Mouse (Mus musculus): ENCODE data around the gene Zbtb38. TPM values are rescaled to one million over a fixed set of nuclear protein-coding genes. Genes with fewer than 3 reads are reported as not detected.
A peak's percentile ranks its signal among the peaks of the same experiment; 100 is the strongest.

Zbtb38 gene
- total RNA-seq, 2 experiments from 2014 or later = 42.4 to 45.3 TPM

- DNase-seq (ENCODE audit: low spot score in 2 of 2) = no peak
Observed at GRCm38 (mm10) chr9:96763025-96763424, 10.4 kb upstream of the Zbtb38 start.

DNA sequence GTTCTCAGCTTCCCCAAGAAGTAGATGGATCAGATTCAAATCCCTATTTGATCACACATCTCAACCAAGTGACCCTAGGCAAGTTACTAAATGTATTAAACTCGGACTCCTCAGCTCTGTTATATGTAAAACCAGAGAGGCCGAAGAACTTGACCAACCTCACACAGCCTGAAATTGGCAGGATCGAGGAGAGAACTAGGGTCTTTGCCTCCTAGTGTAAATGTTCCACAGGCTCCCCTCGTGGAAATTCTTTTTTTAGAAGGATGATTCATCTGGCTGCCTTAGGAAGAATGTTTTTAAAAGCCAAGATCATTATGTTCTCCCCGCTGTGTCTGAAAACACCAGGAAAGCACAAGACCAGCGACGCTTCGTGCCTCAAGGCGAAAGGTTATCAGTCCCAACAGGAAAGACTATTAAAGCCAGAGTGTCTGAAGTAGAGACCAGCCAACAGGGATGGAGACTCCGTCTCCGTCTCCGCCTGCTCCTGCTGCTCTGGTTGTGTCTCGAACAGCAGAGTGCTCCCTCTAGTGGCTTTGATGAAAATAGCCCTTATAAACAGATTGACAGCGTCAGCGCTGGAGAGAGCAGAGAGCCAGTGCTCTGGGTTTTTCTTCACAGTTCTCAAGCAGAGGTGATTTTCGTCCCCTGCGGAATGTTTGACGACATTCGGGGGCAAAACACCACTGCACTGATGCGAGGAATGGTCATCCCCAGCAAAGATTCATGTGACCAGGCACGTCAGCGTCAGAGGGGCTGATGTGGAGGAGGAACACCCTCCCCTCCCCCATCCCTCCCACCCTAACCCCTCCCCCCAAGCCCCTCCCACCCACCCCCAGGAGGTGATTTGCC lies 6.3 kb upstream of the Zbtb38 start:
- peak; percentile 80 to 91 for DNase-seq (ENCODE audit: low spot score in 2 of 2)

GRCm38 (mm10) chr9:96756638-96757435 lies 4.2 kb upstream of the Zbtb38 start:
- DNase-seq (ENCODE audit: low spot score in 2 of 2) = no peak

DNA sequence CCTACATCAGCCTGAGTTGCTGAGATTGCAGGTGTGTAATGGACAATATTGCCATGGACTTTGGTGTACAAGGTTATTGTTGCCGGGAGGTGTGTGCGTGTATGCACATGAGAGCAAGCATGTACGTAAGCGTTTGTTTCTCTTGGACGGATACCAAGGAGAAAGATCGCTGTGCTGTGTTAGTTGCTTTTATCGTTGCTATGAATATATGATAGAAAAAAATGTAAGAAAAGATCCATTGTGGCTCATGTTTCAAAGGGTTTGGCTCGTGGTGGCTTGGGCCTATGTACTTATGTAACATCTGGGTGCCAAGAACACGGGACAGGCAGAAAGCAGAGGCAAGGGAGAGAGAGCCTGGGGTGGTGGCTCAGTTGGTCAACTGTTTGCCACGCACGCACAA lies 3.1 kb upstream of the Zbtb38 start:
- DNase-seq (ENCODE audit: low spot score in 2 of 2) = no peak

- DNase-seq (ENCODE audit: low spot score in 2 of 2) = no peak
Observed at GRCm38 (mm10) chr9:96754625-96754969, 2.0 kb upstream of the Zbtb38 start.

- DNase-seq (ENCODE audit: low spot score in 2 of 2) = no peak
Observed at GRCm38 (mm10) chr9:96753921-96754624, 1.4 kb upstream of the Zbtb38 start.

DNA sequence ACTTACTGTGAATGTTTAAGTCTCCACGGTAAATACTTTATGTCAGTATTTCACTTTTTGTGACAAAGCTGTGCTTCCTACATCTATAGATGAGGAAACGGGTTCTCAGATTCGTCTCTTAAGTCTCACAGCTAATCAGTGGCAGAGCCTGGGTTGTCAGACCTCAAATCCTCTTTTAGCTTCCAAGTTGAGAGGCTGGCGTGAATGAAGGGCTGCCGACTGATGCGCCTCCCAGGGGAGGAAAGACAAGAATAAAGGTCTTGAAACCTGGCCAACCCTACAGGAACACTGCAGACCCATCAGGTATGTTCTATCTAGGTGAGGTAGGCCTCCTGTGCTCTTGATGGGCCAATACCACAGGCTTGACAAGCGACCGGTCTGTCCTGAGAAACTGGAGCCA lies 761 bp upstream of the Zbtb38 start:
- no peak for DNase-seq (ENCODE audit: low spot score in 2 of 2)

- DNase-seq (ENCODE audit: low spot score in 2 of 2) = no peak
Observed at GRCm38 (mm10) chr9:96751821-96752602, 619 bp downstream of the Zbtb38 start.

DNA sequence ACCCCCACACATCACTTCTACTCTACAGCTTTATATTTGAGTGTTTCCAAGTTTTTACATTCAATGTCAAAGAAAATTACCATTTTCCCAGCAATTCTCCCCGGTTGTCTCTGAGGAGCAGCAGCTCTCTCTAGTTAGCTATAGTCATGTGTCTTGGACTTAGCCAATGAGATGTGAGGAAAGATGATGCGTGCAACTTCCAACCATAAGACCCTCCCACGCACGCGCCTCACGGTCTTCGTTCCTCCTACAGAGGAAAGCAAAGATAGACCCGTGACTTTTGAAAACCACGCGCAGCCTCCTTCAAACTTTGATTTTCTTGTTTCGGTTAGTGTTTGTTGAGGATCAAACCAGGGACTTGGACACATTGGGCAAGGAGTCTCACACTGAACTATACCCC lies 2.0 kb downstream of the Zbtb38 start:
- no peak for DNase-seq (ENCODE audit: low spot score in 2 of 2)

DNA sequence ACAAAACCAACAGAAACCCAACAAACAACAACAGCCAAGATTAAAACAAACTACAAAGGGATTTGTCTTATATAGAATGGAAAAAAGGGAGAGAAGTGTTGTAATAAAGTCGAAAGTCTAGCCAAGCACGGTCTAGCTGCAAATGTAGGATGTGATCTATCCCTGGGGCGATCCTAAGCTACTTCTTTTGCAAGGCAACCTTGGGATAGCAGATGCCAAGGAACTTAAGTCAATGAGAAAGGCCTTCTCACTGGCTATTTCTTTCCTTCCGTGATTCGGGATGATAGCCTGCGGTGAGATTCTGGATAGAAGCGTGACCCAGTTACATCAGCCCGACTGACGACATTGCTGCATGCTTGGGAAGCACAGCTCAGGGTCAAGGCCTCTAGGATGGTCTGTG lies 6.1 kb downstream of the Zbtb38 start:
- no peak for DNase-seq (ENCODE audit: low spot score in 2 of 2)

- DNase-seq (ENCODE audit: low spot score in 2 of 2) = no peak
Observed at GRCm38 (mm10) chr9:96744909-96745308, 7.7 kb downstream of the Zbtb38 start.

GRCm38 (mm10) chr9:96741365-96742085 lies 11.1 kb downstream of the Zbtb38 start:
- DNase-seq (ENCODE audit: low spot score in 2 of 2) = no peak

DNA sequence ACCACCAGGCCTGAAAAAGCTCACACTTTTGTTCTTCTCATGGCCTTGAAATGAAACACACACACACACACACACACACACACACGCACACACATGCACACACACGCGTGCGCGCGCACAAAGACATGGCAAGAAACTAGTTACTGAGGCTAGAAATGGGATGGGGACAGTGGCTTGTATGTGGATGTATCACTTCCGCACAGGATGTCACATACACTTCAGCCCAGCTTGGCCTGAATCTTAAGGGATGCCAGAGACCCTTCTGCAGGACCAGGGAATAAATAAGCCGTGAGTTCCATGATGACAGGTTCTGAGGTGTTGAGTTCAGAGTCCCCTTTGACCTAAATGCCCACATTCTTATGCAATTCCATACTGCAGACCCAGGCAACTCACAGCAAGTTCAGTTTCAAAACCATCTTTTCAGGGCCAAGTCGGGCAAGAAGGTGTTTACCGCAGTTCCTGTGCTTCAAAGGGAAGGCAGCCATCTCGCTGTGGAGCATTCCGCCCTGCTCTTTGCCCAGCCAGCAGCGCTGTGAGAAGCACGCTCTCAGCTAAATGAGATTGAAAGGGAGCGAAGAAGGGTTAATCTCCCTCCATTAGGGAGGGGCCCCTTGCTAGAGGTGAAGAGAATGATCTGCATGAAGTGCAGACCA lies 11.8 kb downstream of the Zbtb38 start:
- peak in 1 of 2 experiments; percentile 8 for DNase-seq (ENCODE audit: low spot score in 2 of 2)

GRCm38 (mm10) chr9:96739808-96740711 lies 12.6 kb downstream of the Zbtb38 start:
- peak in 1 of 2 experiments; percentile 17 for DNase-seq (ENCODE audit: low spot score in 2 of 2)

GRCm38 (mm10) chr9:96738563-96739355 lies 13.9 kb downstream of the Zbtb38 start:
- DNase-seq (ENCODE audit: low spot score in 2 of 2) = no peak

GRCm38 (mm10) chr9:96735946-96736345 lies 16.7 kb downstream of the Zbtb38 start:
- DNase-seq (ENCODE audit: low spot score in 2 of 2) = no peak

DNA sequence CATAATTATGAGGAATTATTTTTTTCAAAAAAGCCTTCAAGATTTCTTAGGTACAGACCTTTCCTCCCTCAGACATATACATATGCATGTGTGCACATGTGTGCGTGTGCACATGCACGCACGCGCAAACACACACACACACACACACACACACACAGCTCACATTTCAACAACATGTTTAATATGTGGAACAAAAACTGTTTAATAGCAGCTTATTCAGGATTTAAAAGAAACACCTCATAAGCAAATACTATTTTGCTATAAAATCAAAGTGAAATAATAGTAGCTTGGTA lies 19.3 kb downstream of the Zbtb38 start:
- DNase-seq (ENCODE audit: low spot score in 2 of 2) = no peak
